Mouse (Mus musculus) heart, adult 2 months (tissue): ENCODE measurements at regions not wholly inside any gene's neighbourhood (a gene's known extent, or its start where the extent isn't known, plus 50 kb on each side); places are given as distances from the start of the nearest gene placed in this dataset.

ENCODE experiments used
- DNase-seq, 2 experiments: peaks; one replicate each; pipeline ENCODE4 v3.0.0; 2021
- H3K27ac ChIP-seq: fragments of 200-600 bp; 2 replicates; pipeline ENCODE4 v1.8.1; 2022
- H3K27me3 ChIP-seq: fragments of 200-500 bp; 2 replicates; pipeline ENCODE4 v1.6.1; 2012; ENCODE audit warnings: mild to moderate bottlenecking, low read length, inconsistent platforms, mixed read lengths; ENCODE audit not compliant: control insufficient read depth, insufficient read depth
- H3K36me3 ChIP-seq: fragments of 200-500 bp; 2 replicates; pipeline ENCODE4 v1.6.1; 2012; ENCODE audit warnings: low read length, inconsistent platforms; ENCODE audit not compliant: control insufficient read depth, insufficient read depth
- H3K4me1 ChIP-seq: fragments of 200-500 bp; 2 replicates; pipeline ENCODE4 v1.6.1; 2011; ENCODE audit warnings: low read length; ENCODE audit not compliant: control insufficient read depth, insufficient read depth
- H3K4me3 ChIP-seq: fragments of 200-600 bp; 2 replicates; pipeline ENCODE4 v1.8.1; 2022
- H3K79me2 ChIP-seq: fragments of 200-500 bp; replicated peaks from 2 replicates; pipeline ENCODE4 v1.6.1; 2012; ENCODE audit warnings: mild to moderate bottlenecking, inconsistent platforms, low read length, moderate library complexity, mixed read lengths; ENCODE audit not compliant: control insufficient read depth, insufficient read depth
- H3K9ac ChIP-seq: fragments of 200-500 bp; 2 replicates; pipeline ENCODE4 v1.6.1; 2012; ENCODE audit warnings: low read depth, mild to moderate bottlenecking, control low read depth, inconsistent platforms, low read length, mixed read lengths
- CTCF ChIP-seq: fragments of 200-600 bp; IDR thresholded peaks from 2 replicates; pipeline ENCODE4 v1.8.1; 2022; ENCODE audit warnings: antibody characterized with exemption, mild to moderate bottlenecking, moderate library complexity
- EP300 ChIP-seq: fragments of 200-500 bp; IDR thresholded peaks from 2 replicates; pipeline ENCODE4 v1.6.1; 2011; ENCODE audit warnings: low read depth, low read length, control low read depth; ENCODE audit not compliant: insufficient read depth
- POLR2A ChIP-seq: fragments of 200-500 bp; IDR thresholded peaks from 2 replicates; pipeline ENCODE4 v1.6.1; 2011; ENCODE audit warnings: mild to moderate bottlenecking, low read depth, low read length, control low read depth; ENCODE audit not compliant: insufficient read depth
- WGBS: fragments of 180-500 bp; shearing (Covaris S2); methylation state at CpG from one replicate; pipeline ENCODE4 v1.1.7; 2018; 5-methylcytosine and 5-hydroxymethylcytosine counted together
- intact Hi-C: fragments of 180-260 bp; cut with DNase I; formaldehyde crosslinking; loops from one replicate; pipeline ENCODE4 v1.15.1; 2025

GRCm38 (mm10) chr11:39923977-39924527, 771.0 kb downstream of the Mat2b start:
- H3K4me3 ChIP-seq: no peak overlapping the region
- DNase-seq: no peak
- H3K79me2 ChIP-seq: no peaks in the 10 kb centered on the region
- intact Hi-C loops: no loop called here
- no peak overlapping the region for H3K9ac ChIP-seq
- TF ChIP-seq EP300 (no peak), POLR2A (no peak), CTCF (no peak)
- H3K27me3 ChIP-seq: no peaks in the 10 kb centered on the region
- no peak overlapping the region for H3K27ac ChIP-seq
- 32% methylated on average over 6 of the region's 6 CpGs for WGBS
- no peaks in the 10 kb centered on the region for H3K4me1 ChIP-seq
- H3K36me3 ChIP-seq: no peaks in the 10 kb centered on the region

- H3K4me1 ChIP-seq: no peaks in the 10 kb centered on the region
- TF ChIP-seq CTCF: no peak
- TF ChIP-seq EP300: no peak
- no peak for TF ChIP-seq POLR2A
- H3K79me2 ChIP-seq: no peaks in the 10 kb centered on the region
- H3K9ac ChIP-seq: no peak overlapping the region
- no peak overlapping the region for H3K4me3 ChIP-seq
- DNase-seq: no peak
- intact Hi-C loops: no loop called here
- H3K27ac ChIP-seq: no peak overlapping the region
- H3K27me3 ChIP-seq: no peaks in the 10 kb centered on the region
- no peaks in the 10 kb centered on the region for H3K36me3 ChIP-seq
- 42% methylated on average over 3 of the region's 3 CpGs for WGBS
Observed at GRCm38 (mm10) chr11:39917716-39918347, 777.2 kb downstream of the Mat2b start.

GRCm38 (mm10) chr11:39899644-39900225, 795.3 kb downstream of the Mat2b start:
- no peak overlapping the region for H3K27ac ChIP-seq
- H3K79me2 ChIP-seq: no peaks in the 10 kb centered on the region
- no peaks in the 10 kb centered on the region for H3K4me1 ChIP-seq
- WGBS: 75% methylated on average over 6 of the region's 6 CpGs
- intact Hi-C loops: no loop called here
- H3K27me3 ChIP-seq: no peaks in the 10 kb centered on the region
- no peaks in the 10 kb centered on the region for H3K36me3 ChIP-seq
- no peak overlapping the region for H3K9ac ChIP-seq
- no peak for DNase-seq
- TF ChIP-seq POLR2A (no peak), EP300 (no peak), CTCF (no peak)
- H3K4me3 ChIP-seq: no peak overlapping the region

GRCm38 (mm10) chr11:39883305-39883704, 811.7 kb downstream of the Mat2b start:
- no peak overlapping the region for H3K9ac ChIP-seq
- DNase-seq: no peak
- H3K4me1 ChIP-seq: no peaks in the 10 kb centered on the region
- WGBS: 66% methylated on average over 1 of the region's 1 CpGs
- no peak overlapping the region for H3K4me3 ChIP-seq
- H3K79me2 ChIP-seq: no peaks in the 10 kb centered on the region
- TF ChIP-seq EP300 (no peak), POLR2A (no peak), CTCF (no peak)
- no peaks in the 10 kb centered on the region for H3K27me3 ChIP-seq
- no peak overlapping the region for H3K27ac ChIP-seq
- H3K36me3 ChIP-seq: no peaks in the 10 kb centered on the region
- intact Hi-C loops: no loop called here

GRCm38 (mm10) chr11:39868451-39868979, 826.5 kb downstream of the Mat2b start:
- intact Hi-C loops: no loop called here
- Histone ChIP-seq H3K27me3 (no peaks in the 10 kb centered on the region), H3K4me1 (no peaks in the 10 kb centered on the region), H3K79me2 (no peaks in the 10 kb centered on the region), H3K27ac (no peak overlapping the region), H3K4me3 (no peak overlapping the region), H3K36me3 (no peaks in the 10 kb centered on the region), H3K9ac (no peak overlapping the region)
- no peak for DNase-seq
- no peak for TF ChIP-seq POLR2A
- WGBS: 66% methylated on average over 6 of the region's 6 CpGs
